Mouse (Mus musculus) embryonic facial prominence, embryonic 12.5 days (tissue): ENCODE measurements at regions not wholly inside any gene's neighbourhood (a gene's known extent, or its start where the extent isn't known, plus 50 kb on each side); places are given as distances from the start of the nearest gene placed in this dataset.

Experiments used
- ATAC-seq: fragments of 200-750 bp; cut with Nextera tagmentation; 2 replicates; pipeline ENCODE4 v1.8.0; 2017; ENCODE audit not compliant: insufficient number of reproducible peaks, insufficient read depth, low FRiP score, low TSS enrichment
- H3K27ac ChIP-seq: fragments of 300-500 bp; sonication (generic); 2 replicates; pipeline ENCODE4 v1.5.1; 2016; ENCODE audit warnings: mild to moderate bottlenecking
- H3K27me3 ChIP-seq: fragments of 300-500 bp; sonication (generic); 2 replicates; pipeline ENCODE4 v1.6.1; 2016; ENCODE audit warnings: mild to moderate bottlenecking, moderate library complexity
- H3K36me3 ChIP-seq: fragments of 300-500 bp; sonication (generic); 2 replicates; pipeline ENCODE4 v1.6.1; 2016; ENCODE audit warnings: mild to moderate bottlenecking
- H3K4me1 ChIP-seq: fragments of 300-500 bp; sonication (generic); 2 replicates; pipeline ENCODE4 v1.6.1; 2016
- H3K4me2 ChIP-seq: fragments of 300-500 bp; sonication (generic); replicated peaks from 2 replicates; pipeline ENCODE4 v1.6.1; 2016; ENCODE audit warnings: mild to moderate bottlenecking, moderate library complexity
- H3K4me3 ChIP-seq: fragments of 300-500 bp; sonication (generic); 2 replicates; pipeline ENCODE4 v1.5.1; 2016; ENCODE audit warnings: mild to moderate bottlenecking
- H3K9ac ChIP-seq: fragments of 300-500 bp; sonication (generic); 2 replicates; pipeline ENCODE4 v1.6.1; 2016; ENCODE audit warnings: mild to moderate bottlenecking, moderate library complexity
- H3K9me3 ChIP-seq: fragments of 300-500 bp; sonication (generic); 2 replicates; pipeline ENCODE4 v1.6.1; 2016; ENCODE audit warnings: mild to moderate bottlenecking, moderate library complexity
- WGBS: fragments of 180-500 bp; shearing (Covaris S2); methylation state at CpG from one replicate; pipeline ENCODE4 v1.1.7; 2016; 5-methylcytosine and 5-hydroxymethylcytosine counted together

GRCm38 (mm10) chr2:22149721-22150120, 77.6 kb upstream of the Myo3a start:
- ATAC-seq: no peak
- no peaks in the 10 kb centered on the region for H3K4me1 ChIP-seq
- no peaks in the 10 kb centered on the region for H3K27me3 ChIP-seq
- no peak overlapping the region for H3K9ac ChIP-seq
- H3K36me3 ChIP-seq: no peaks in the 10 kb centered on the region
- H3K9me3 ChIP-seq: no peaks in the 10 kb centered on the region
- no peak overlapping the region for H3K4me2 ChIP-seq
- no peak overlapping the region for H3K27ac ChIP-seq
- 36% methylated on average over 2 of the region's 2 CpGs for WGBS
- no peak overlapping the region for H3K4me3 ChIP-seq

GRCm38 (mm10) chr2:22156576-22156975, 70.7 kb upstream of the Myo3a start:
- no peaks in the 10 kb centered on the region for H3K36me3 ChIP-seq
- H3K4me1 ChIP-seq: no peaks in the 10 kb centered on the region
- no peak overlapping the region for H3K9ac ChIP-seq
- no peak for ATAC-seq
- no peak overlapping the region for H3K4me2 ChIP-seq
- H3K27me3 ChIP-seq: no peaks in the 10 kb centered on the region
- no peak overlapping the region for H3K27ac ChIP-seq
- WGBS: 71% methylated on average over 2 of the region's 2 CpGs
- no peaks in the 10 kb centered on the region for H3K9me3 ChIP-seq
- no peak overlapping the region for H3K4me3 ChIP-seq

GRCm38 (mm10) chr2:22165443-22165842, 61.9 kb upstream of the Myo3a start:
- H3K27ac ChIP-seq: no peak overlapping the region
- no peaks in the 10 kb centered on the region for H3K9me3 ChIP-seq
- no peak overlapping the region for H3K4me3 ChIP-seq
- no peak overlapping the region for H3K4me2 ChIP-seq
- WGBS: 97% methylated on average over 5 of the region's 5 CpGs
- ATAC-seq: no peak
- H3K27me3 ChIP-seq: no peaks in the 10 kb centered on the region
- no peaks in the 10 kb centered on the region for H3K4me1 ChIP-seq
- no peak overlapping the region for H3K9ac ChIP-seq
- H3K36me3 ChIP-seq: no peaks in the 10 kb centered on the region

DNA sequence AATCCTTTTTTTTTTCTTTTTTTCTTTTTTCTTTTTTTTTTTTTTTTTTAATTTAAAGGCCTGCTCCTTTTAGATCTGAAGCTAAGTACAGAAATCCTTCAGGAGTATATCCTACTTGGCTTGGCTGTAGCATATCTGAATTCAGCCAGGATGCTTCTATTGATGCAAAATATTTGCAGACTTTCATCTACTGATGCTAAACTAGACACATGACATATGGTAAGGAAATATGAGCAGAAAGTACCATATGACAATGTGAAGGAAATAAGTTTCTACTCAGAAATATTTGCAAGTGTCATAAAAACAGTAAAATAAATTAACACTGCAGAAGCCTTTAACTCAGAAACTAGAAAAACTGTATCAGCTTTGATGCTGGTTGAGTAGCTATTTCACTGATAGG, 61.4 kb upstream of the Myo3a start:
- H3K4me3 ChIP-seq: no peak overlapping the region
- no peak overlapping the region for H3K27ac ChIP-seq
- H3K9me3 ChIP-seq: no peaks in the 10 kb centered on the region
- H3K4me1 ChIP-seq: no peaks in the 10 kb centered on the region
- ATAC-seq: no peak
- H3K9ac ChIP-seq: no peak overlapping the region
- no peaks in the 10 kb centered on the region for H3K27me3 ChIP-seq
- H3K4me2 ChIP-seq: no peak overlapping the region
- H3K36me3 ChIP-seq: no peaks in the 10 kb centered on the region
